25 mouse cellular contexts compared by ENCODE assay signal in the genomic region with DNA sequence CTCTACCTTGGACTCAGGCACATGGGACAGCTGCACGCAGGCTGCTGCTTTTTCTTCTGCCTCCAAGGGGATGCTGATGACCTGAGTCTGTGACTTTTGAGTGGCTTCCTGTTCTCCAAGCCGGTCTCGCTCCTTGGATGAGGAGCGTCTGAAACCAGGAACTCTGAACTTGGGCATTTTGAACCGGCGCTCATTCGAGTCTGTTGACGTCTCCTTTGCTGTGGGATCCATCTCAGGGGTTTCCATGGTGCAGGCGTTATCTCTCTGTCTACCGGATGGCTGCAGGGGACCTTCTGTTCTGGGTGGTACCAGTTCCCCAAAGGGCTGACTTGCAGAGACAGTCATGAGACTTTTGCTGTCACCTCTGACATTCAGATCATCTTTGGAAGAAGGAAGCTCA. TPM values are rescaled to one million over a fixed set of nuclear protein-coding genes. Genes with fewer than 3 reads are reported as not detected.
DNase-seq lines count a peak whose midpoint lies in the region; ATAC-seq lines count a peak whose summit lies in the region.
"Had no signal": no experiment of that assay in that cellular context is flagged by ENCODE, and none has a peak within 500 bp of the region (broad histone marks: within the 10 kb centered on the region; RNA-seq: fewer than 3 reads in every experiment).

No protein-coding gene starts in this region.

- H3K27ac ChIP-seq in forebrain, embryonic 11.5 days (ENCODE audit: low read depth, low read length): no peak overlapping the region
- no peak overlapping the region for H3K27ac ChIP-seq in forebrain, embryonic 12.5 days
- H3K27ac ChIP-seq: embryonic facial prominence, embryonic 10.5 days; embryonic facial prominence, embryonic 12.5 days; forebrain, embryonic 13.5 days; forebrain, embryonic 15.5 days had no signal

- WGBS in forebrain, embryonic 11.5 days: 97% methylated on average over 10 of the region's 10 CpGs
- 94% methylated on average over 10 of the region's 10 CpGs for WGBS in forebrain, embryonic 12.5 days

- ATAC-seq in forebrain, embryonic 11.5 days (replicated peaks; ENCODE audit: low FRiP score): no peak
- no peak for ATAC-seq in forebrain, embryonic 12.5 days (ENCODE audit: low FRiP score)
- ATAC-seq: activated CD4-positive, CD25-positive, alpha-beta regulatory T cell, adult 4 months; CD4-positive, CD25-positive, alpha-beta regulatory T cell, adult 4 months; forebrain, embryonic 13.5 days; forebrain, embryonic 15.5 days; forebrain, postnatal 0 days; Patski had no signal

- no peaks in the 10 kb centered on the region for H3K4me1 ChIP-seq in forebrain, embryonic 11.5 days (replicated peaks; ENCODE audit: control insufficient read depth, insufficient read depth, low read length)
- no peaks in the 10 kb centered on the region for H3K4me1 ChIP-seq in forebrain, embryonic 12.5 days
- H3K4me1 ChIP-seq: embryonic facial prominence, embryonic 12.5 days; forebrain, embryonic 13.5 days; forebrain, embryonic 15.5 days had no signal

- H3K4me2 ChIP-seq in forebrain, embryonic 11.5 days (ENCODE audit: low read depth, low read length, severe bottlenecking): no peak overlapping the region
- H3K4me2 ChIP-seq in forebrain, embryonic 12.5 days: no peak overlapping the region
- H3K4me2 ChIP-seq: embryonic facial prominence, embryonic 12.5 days; forebrain, embryonic 13.5 days; forebrain, embryonic 15.5 days had no signal

- no peaks in the 10 kb centered on the region for H3K36me3 ChIP-seq in forebrain, embryonic 11.5 days (ENCODE audit: control insufficient read depth, insufficient read depth, low read length)
- H3K36me3 ChIP-seq in forebrain, embryonic 12.5 days (replicated peaks): no peaks in the 10 kb centered on the region
- H3K36me3 ChIP-seq: embryonic facial prominence, embryonic 10.5 days; embryonic facial prominence, embryonic 12.5 days; forebrain, embryonic 15.5 days; G1E had no signal

- H3K9ac ChIP-seq in forebrain, embryonic 11.5 days (ENCODE audit: low read length): no peak overlapping the region
- H3K9ac ChIP-seq in forebrain, embryonic 12.5 days: no peak overlapping the region
- H3K9ac ChIP-seq: embryonic facial prominence, embryonic 12.5 days; forebrain, embryonic 13.5 days; forebrain, embryonic 15.5 days; forebrain, postnatal 0 days had no signal

- DNase-seq in forebrain, embryonic 11.5 days (ENCODE audit: low spot score): peak; percentile 19
- DNase-seq in heart, adult 11 months: peak; percentile 72
- DNase-seq in heart, adult 18-20 months: no peak
- DNase-seq in testis, postnatal 10 days (ENCODE audit: low spot score): peak; percentile 34
- DNase-seq in testis, postnatal 14 days (ENCODE audit: low spot score): no peak
- DNase-seq: adrenal gland, adult 8-10 months; adrenal gland, postnatal 14 days; adrenal gland, postnatal 36 days; B cell, adult 2 months; cerebellum, adult 11-12 months; cerebellum, adult 2 months; cerebellum, adult 9-10 months; cerebellum, postnatal 10 days; cerebellum, postnatal 25 days; forebrain, postnatal 0 days had no signal

- H3K4me3 ChIP-seq in forebrain, embryonic 11.5 days (ENCODE audit: low read depth, low read length): no peak overlapping the region
- H3K4me3 ChIP-seq in forebrain, embryonic 12.5 days (replicated peaks): no peak overlapping the region
- H3K4me3 ChIP-seq: embryonic facial prominence, embryonic 10.5 days; embryonic facial prominence, embryonic 12.5 days; forebrain, embryonic 13.5 days; forebrain, embryonic 15.5 days had no signal

- H3K27me3 ChIP-seq in forebrain, embryonic 11.5 days (ENCODE audit: control insufficient read depth, insufficient read depth, low read length): no peaks in the 10 kb centered on the region
- no peaks in the 10 kb centered on the region for H3K27me3 ChIP-seq in forebrain, embryonic 12.5 days
- H3K27me3 ChIP-seq: CH12.LX; embryonic facial prominence, embryonic 12.5 days; forebrain, embryonic 13.5 days; forebrain, embryonic 15.5 days; Patski had no signal

- peaks cover 4% of the 10 kb centered on the region; the same call in 1 of the 2 replicates for H3K9me3 ChIP-seq in forebrain, embryonic 11.5 days (ENCODE audit: control insufficient read depth, low read length)
- H3K9me3 ChIP-seq in forebrain, embryonic 12.5 days: peaks cover 8% of the 10 kb centered on the region; the same call in 1 of the 2 replicates
- H3K9me3 ChIP-seq: forebrain, embryonic 15.5 days had no signal

RNA-seq across cellular contexts. Expression of a gene that starts 14.0 kb away (rescaled TPM):
- 3.7 and 4.1 TPM in 2 replicates for polyA plus RNA-seq in forebrain, embryonic 11.5 days (2014; fragmentation: Nextera tagmentation; extraction: Ambion mirVana)
- polyA plus RNA-seq in forebrain, embryonic 12.5 days (2016; fragmentation: Nextera tagmentation; extraction: Ambion mirVana): 3.6 and 3.9 TPM in 2 replicates
- total RNA-seq in heart, adult 18-20 months (2021): 1 to 10 TPM; 6.0 to 7.8 TPM

RNA-seq across cellular contexts. Expression of a gene that starts 28.0 kb away (rescaled TPM):
- polyA plus RNA-seq in forebrain, embryonic 11.5 days (2014; fragmentation: Nextera tagmentation; extraction: Ambion mirVana): 0.08 and 0.16 TPM in 2 replicates
- 0.05 and 0.19 TPM in 2 replicates for polyA plus RNA-seq in forebrain, embryonic 12.5 days (2016; fragmentation: Nextera tagmentation; extraction: Ambion mirVana)
- 10 to 100 TPM; 15.3 to 16.6 TPM for total RNA-seq in heart, adult 18-20 months (2021)
- polyA plus RNA-seq: activated CD4-positive, CD25-positive, alpha-beta regulatory T cell, adult 4 months; CD4-positive, CD25-positive, alpha-beta regulatory T cell, adult 4 months had no signal

RNA-seq across cellular contexts. Expression of a gene that starts 34.3 kb away (rescaled TPM):
- polyA plus RNA-seq in forebrain, embryonic 11.5 days (2014; fragmentation: Nextera tagmentation; extraction: Ambion mirVana): 12.5 and 15.3 TPM in 2 replicates
- 13.7 and 15.6 TPM in 2 replicates for polyA plus RNA-seq in forebrain, embryonic 12.5 days (2016; fragmentation: Nextera tagmentation; extraction: Ambion mirVana)
- 1 to 10 TPM; 2.0 to 2.2 TPM for total RNA-seq in heart, adult 18-20 months (2021)

RNA-seq across cellular contexts. Expression of a gene that starts 54.2 kb away (rescaled TPM):
- 12.6 and 15.2 TPM in 2 replicates for polyA plus RNA-seq in forebrain, embryonic 11.5 days (2014; fragmentation: Nextera tagmentation; extraction: Ambion mirVana)
- polyA plus RNA-seq in forebrain, embryonic 12.5 days (2016; fragmentation: Nextera tagmentation; extraction: Ambion mirVana): 14.4 and 16.3 TPM in 2 replicates
- total RNA-seq in heart, adult 18-20 months (2021): 10 to 100 TPM; 10.1 to 11.1 TPM
- polyA plus RNA-seq: G1E had no signal

RNA-seq across cellular contexts. Expression of a gene that starts 54.7 kb away (rescaled TPM):
- polyA plus RNA-seq in forebrain, embryonic 11.5 days (2014; fragmentation: Nextera tagmentation; extraction: Ambion mirVana): 170 and 180 TPM in 2 replicates
- polyA plus RNA-seq in forebrain, embryonic 12.5 days (2016; fragmentation: Nextera tagmentation; extraction: Ambion mirVana): 144 and 149 TPM in 2 replicates
- total RNA-seq in heart, adult 18-20 months (2021): 1 to 10 TPM; 5.1 to 5.6 TPM

Comparison
In these comparisons a context has a peak if more than half of its experiments do, and no peak if none do; other contexts are left out.
1. DNase-seq: peak in forebrain, embryonic 11.5 days (single experiment), heart, adult 11 months (single experiment) and testis, postnatal 10 days (single experiment); none in heart, adult 18-20 months (0 of 2) and testis, postnatal 14 days (single experiment).